Mouse (Mus musculus): ENCODE data around the gene Megf9.

DNA sequence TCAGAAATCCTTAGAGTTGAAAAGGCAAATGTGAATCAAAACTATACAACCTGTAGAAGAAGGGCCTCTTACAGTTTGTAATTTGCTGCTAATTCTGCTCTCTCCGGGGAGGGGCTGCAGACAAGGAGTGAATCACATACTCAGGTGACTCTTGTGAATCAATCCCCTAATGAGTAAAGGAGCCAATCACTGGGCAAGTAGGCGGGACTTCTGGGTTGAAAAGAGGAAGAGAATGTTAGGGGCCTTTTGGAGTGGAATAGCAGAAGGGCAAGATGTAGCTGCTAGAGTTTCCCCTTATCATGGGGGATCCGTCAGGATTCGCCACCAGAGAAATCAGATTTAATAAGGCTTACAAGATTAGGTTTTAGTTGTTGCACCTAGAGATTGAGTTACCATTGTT lies 136.7 kb downstream of the Megf9 start:
- TF ChIP-seq CTCF (IDR thresholded peaks at IDR 0.05; ENCODE audit: control insufficient read depth, insufficient read depth, insufficient read length) = no peak
- TF ChIP-seq USF1 (IDR thresholded peaks at IDR 0.05; ENCODE audit: low read depth) = no peak
- no peak for TF ChIP-seq MAX (IDR thresholded peaks at IDR 0.05)
- TF ChIP-seq MYOG (IDR thresholded peaks at IDR 0.05; ENCODE audit: control insufficient read depth, extremely low read depth, insufficient read length) = no peak

Measured in C2C12 (cell line).